Mouse (Mus musculus): Measurements from ENCODE around the gene Zc3h12a. TPM values are rescaled to one million over a fixed set of nuclear protein-coding genes. Genes with fewer than 3 reads are reported as not detected.

Gene Zc3h12a
- polyA plus RNA-seq, 1 experiment from 2014 or later: 1.4 TPM

DNA sequence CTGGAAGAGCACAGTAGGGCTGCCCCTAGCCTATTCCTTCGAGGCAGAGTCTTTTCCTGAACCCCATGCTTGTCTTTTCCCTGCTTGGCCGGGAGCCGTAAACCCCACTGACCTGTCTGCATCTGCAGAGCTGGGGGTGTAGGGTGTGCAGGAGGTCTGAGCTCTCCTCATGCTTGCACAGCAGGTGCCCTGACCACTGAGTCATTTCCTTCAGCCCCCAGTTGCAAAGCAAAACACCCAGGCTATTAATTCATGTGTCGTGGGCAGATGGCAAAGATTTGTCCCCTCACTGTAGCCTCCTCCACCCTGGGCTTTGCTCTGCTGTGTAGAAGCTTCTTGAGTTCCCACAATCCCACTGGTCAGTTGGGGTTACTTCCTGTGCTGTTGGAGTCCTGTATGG is 30.2 kb downstream of the Zc3h12a start:
- ATAC-seq: no peak
- H3K9me3 ChIP-seq: no peaks in the 10 kb centered on the region
- H3K36me3 ChIP-seq: peaks cover 3% of the 10 kb centered on the region
- H3K4me3 ChIP-seq (replicated peaks): no peak overlapping the region
- H3K4me1 ChIP-seq (replicated peaks): no peaks in the 10 kb centered on the region
- no peak overlapping the region for H3K4me2 ChIP-seq (replicated peaks)
- H3K9ac ChIP-seq: no peak overlapping the region
- H3K27ac ChIP-seq: no peak overlapping the region
- no peaks in the 10 kb centered on the region for H3K27me3 ChIP-seq (replicated peaks)
- 83% methylated on average over 4 of the region's 4 CpGs for WGBS

DNA sequence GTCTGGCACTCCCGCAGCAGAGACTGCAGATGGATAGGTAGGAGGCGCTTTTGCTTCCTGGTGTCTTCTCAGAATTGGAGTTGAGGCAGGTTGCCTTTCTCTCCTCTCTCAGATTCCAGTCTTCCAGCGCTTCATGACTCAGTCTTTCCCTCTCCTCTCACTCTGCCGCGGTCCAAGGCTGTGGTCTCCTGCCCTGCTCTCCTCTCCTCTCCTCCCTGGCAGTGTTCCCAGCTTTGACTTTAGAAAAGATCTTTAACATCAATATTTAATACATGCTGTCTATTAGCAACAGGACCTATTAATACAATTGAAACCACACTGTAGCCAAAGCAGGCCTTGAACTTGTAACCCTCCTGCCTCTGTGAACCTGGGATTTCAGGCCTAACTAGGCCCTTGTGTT is 31.6 kb downstream of the Zc3h12a start:
- H3K4me1 ChIP-seq (replicated peaks): no peaks in the 10 kb centered on the region
- H3K4me2 ChIP-seq (replicated peaks): no peak overlapping the region
- no peak overlapping the region for H3K4me3 ChIP-seq (replicated peaks)
- H3K36me3 ChIP-seq: peaks cover 2% of the 10 kb centered on the region
- H3K27me3 ChIP-seq (replicated peaks): no peaks in the 10 kb centered on the region
- ATAC-seq: no peak
- no peak overlapping the region for H3K27ac ChIP-seq
- WGBS: 85% methylated on average over 5 of the region's 5 CpGs
- no peak overlapping the region for H3K9ac ChIP-seq
- no peaks in the 10 kb centered on the region for H3K9me3 ChIP-seq

GRCm38 (mm10) chr4:125093031-125093430 is 34.6 kb downstream of the Zc3h12a start:
- Histone ChIP-seq H3K4me3 (replicated peaks) (no peak overlapping the region), H3K27me3 (replicated peaks) (no peaks in the 10 kb centered on the region), H3K36me3 (peaks cover 11% of the 10 kb centered on the region), H3K9me3 (no peaks in the 10 kb centered on the region), H3K4me2 (replicated peaks) (no peak overlapping the region), H3K4me1 (replicated peaks) (no peaks in the 10 kb centered on the region), H3K9ac (no peak overlapping the region), H3K27ac (no peak overlapping the region)
- WGBS: 82% methylated on average over 5 of the region's 5 CpGs
- ATAC-seq: no peak

DNA sequence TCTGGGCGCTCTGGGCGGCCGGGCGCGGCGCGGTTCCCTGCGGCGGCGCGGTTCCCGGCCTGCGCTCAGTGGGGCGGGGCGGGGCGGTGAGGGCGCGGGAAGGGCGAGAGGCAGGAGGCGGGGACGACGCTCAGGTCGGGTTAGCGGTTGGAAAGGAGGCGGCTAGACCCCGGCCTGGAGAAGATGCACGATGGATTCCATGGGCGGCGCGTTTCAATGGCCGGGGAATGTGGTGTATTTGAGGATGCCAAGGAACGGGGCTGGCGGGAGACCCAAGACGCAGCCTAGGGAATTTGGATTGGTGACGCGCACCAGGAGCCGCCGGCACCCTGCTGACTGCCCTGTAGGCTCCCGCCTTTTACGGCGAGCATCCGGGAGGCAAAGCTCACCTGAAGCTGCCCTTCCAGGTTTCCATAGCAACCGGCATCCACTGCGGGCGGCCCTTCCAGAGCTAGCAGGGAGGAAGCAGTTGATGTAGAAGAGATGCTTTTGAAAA is 42.2 kb downstream of the Zc3h12a start:
- peak; percentile 99 for ATAC-seq

DNA sequence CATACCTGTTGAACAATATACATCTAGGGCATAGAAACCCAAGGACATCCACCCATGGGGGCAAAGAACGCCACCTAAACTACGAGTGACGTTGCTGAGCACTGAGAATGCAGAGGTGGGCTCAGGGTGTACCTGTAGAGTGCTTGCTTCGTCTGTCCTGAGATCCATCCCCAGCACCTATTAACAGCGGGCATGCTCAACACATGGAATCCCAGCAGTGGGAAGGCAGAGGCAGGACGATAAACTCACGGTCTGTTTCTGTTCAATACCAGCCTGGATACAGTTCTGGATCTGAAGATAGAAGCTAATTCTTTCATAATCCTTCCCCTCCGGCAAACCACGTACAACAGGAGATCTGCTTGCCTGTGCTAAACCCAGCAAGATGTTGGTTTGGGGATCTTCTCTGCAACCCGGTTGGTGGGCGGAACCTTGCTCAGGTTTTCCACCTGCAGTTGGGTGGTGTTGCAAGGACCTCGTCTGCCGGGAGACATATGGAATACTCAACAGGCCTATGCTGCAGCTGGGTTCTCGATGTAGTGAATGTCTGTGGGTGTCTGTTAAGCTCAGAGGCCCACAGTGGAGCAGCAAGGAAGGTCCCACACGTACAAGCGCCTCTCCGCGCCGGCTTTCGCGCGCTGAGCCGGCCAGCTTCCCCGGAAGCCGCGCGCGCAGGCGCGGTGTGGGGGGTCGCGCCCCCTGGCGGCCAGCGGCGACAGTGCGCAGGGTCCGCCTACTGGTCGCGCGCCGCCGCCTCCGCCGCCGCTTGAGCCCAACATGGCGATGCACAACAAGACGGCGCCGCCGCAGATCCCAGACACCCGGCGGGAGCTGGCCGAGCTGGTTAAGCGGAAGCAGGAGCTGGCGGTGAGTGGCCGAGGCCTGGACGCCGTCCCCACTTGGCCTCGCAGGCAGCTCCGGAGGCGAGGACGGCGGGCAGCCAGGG is 43.0 kb downstream of the Zc3h12a start, which contains the start of gene Meaf6:
Gene Meaf6, plus strand, starts transcription at position 732 of the 943 bp plus-strand sequence.
- Histone ChIP-seq H3K9me3 (no peaks in the 10 kb centered on the region), H3K4me2 (replicated peaks) (peak within 1 kb of the TSS; percentile 87), H3K27me3 (replicated peaks) (no peaks in the 10 kb centered on the region), H3K4me3 (replicated peaks) (peak within 1 kb of the TSS; percentile 92), H3K4me1 (replicated peaks) (peaks cover 9% of the 10 kb centered on the region), H3K36me3 (peaks cover 4% of the 10 kb centered on the region), H3K27ac (peak within 1 kb of the TSS; percentile 98), H3K9ac (peak within 1 kb of the TSS; percentile 94)
- peak; percentile 96 for ATAC-seq
- 1% methylated on average over 63 of the region's 63 CpGs for WGBS

More for the DNA sequence above, 42.2 kb downstream of the Zc3h12a start:
- Histone ChIP-seq H3K27me3 (replicated peaks) (no peaks in the 10 kb centered on the region), H3K27ac (peak overlapping the region; percentile 98), H3K36me3 (peaks cover 7% of the 10 kb centered on the region), H3K4me2 (replicated peaks) (peak overlapping the region; percentile 87), H3K9ac (peak overlapping the region; percentile 94), H3K4me3 (replicated peaks) (peak overlapping the region; percentile 92), H3K4me1 (replicated peaks) (peaks cover 9% of the 10 kb centered on the region), H3K9me3 (no peaks in the 10 kb centered on the region)
- under 1% methylated on average over 45 of the region's 45 CpGs for WGBS

DNA sequence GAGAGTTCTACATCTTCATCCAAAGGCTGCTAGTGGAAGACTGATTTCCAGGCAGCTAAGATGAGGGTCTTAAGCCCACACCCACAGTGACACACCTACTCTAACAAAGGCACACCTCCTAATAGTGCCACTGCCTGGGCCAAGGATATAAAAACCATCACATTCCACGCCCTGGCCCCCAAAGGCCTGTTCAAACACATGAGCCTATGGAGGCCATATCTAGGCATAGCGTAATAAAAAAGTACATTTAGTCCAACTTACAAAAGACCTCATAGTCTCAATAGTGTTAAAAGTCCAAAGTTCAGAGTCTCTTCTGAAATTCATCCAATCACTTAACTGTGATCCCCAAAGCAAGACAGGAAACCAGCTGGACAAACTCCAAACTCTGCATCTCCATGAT is 48.9 kb downstream of the Zc3h12a start:
- H3K4me3 ChIP-seq (replicated peaks): no peak overlapping the region
- H3K4me2 ChIP-seq (replicated peaks): no peak overlapping the region
- H3K4me1 ChIP-seq (replicated peaks): no peaks in the 10 kb centered on the region
- WGBS: 70% methylated on average over 2 of the region's 2 CpGs
- H3K36me3 ChIP-seq: peaks cover 8% of the 10 kb centered on the region; the same call in 1 of the 2 replicates
- no peaks in the 10 kb centered on the region for H3K9me3 ChIP-seq
- H3K27ac ChIP-seq: no peak overlapping the region
- H3K27me3 ChIP-seq (replicated peaks): no peaks in the 10 kb centered on the region
- H3K9ac ChIP-seq: no peak overlapping the region
- peak; percentile 56 for ATAC-seq

- Histone ChIP-seq H3K27me3 (replicated peaks) (no peaks in the 10 kb centered on the region), H3K9ac (no peak overlapping the region), H3K4me1 (replicated peaks) (no peaks in the 10 kb centered on the region), H3K27ac (no peak overlapping the region), H3K4me2 (replicated peaks) (no peak overlapping the region), H3K9me3 (no peaks in the 10 kb centered on the region), H3K4me3 (replicated peaks) (no peak overlapping the region), H3K36me3 (peaks cover 16% of the 10 kb centered on the region)
- peak; percentile 81 for ATAC-seq
- WGBS: 71% methylated on average over 2 of the region's 2 CpGs
Measured at GRCm38 (mm10) chr4:125077700-125078099, 49.9 kb downstream of the Zc3h12a start.

Other genes starting within 250 kb of the Zc3h12a start
- gene Epha10, start 246.9 kb downstream of the Zc3h12a start, polyA plus RNA-seq (2015; fragmentation: Nextera tagmentation; extraction: Ambion mirVana): 0.25 and 0.31 TPM in 2 replicates
- gene 9930104L06Rik, start 190.8 kb downstream of the Zc3h12a start, polyA plus RNA-seq (2015; fragmentation: Nextera tagmentation; extraction: Ambion mirVana): 10.1 and 10.7 TPM in 2 replicates
- 125 and 128 TPM in 2 replicates for gene Cdca8, start 188.5 kb downstream of the Zc3h12a start, polyA plus RNA-seq (2015; fragmentation: Nextera tagmentation; extraction: Ambion mirVana)
- gene Rspo1, start 141.4 kb downstream of the Zc3h12a start, polyA plus RNA-seq (2015; fragmentation: Nextera tagmentation; extraction: Ambion mirVana): 8.2 and 8.9 TPM in 2 replicates
- gene Gnl2, start 111.3 kb downstream of the Zc3h12a start, polyA plus RNA-seq (2015; fragmentation: Nextera tagmentation; extraction: Ambion mirVana): 69.3 and 73.1 TPM in 2 replicates
- gene Dnali1, start 62.1 kb downstream of the Zc3h12a start, polyA plus RNA-seq (2015; fragmentation: Nextera tagmentation; extraction: Ambion mirVana): not detected in 2 replicates
- 24.6 and 28.2 TPM in 2 replicates for gene Snip1, start 61.2 kb downstream of the Zc3h12a start, polyA plus RNA-seq (2015; fragmentation: Nextera tagmentation; extraction: Ambion mirVana)
- 47.1 and 50.8 TPM in 2 replicates for gene Meaf6, start 42.7 kb downstream of the Zc3h12a start, polyA plus RNA-seq (2015; fragmentation: Nextera tagmentation; extraction: Ambion mirVana)

All from intestine, embryonic 15.5 days (tissue).